Mouse (Mus musculus) kidney, adult 2 months (tissue): Measurements from ENCODE around the gene Sf1. TPM values are rescaled to one million over a fixed set of nuclear protein-coding genes. Genes with fewer than 3 reads are reported as not detected.

ENCODE experiments used
- DNase-seq: peaks from one replicate; pipeline ENCODE4 v3.0.0; 2021
- H3K27ac ChIP-seq: fragments of 200-500 bp; 2 replicates; pipeline ENCODE4 v1.5.1; 2012; ENCODE audit warnings: low read depth, low read length, control low read depth, inconsistent platforms; ENCODE audit not compliant: insufficient read depth
- H3K27me3 ChIP-seq: fragments of 200-500 bp; replicated peaks from 2 replicates; pipeline ENCODE4 v1.6.1; 2012; ENCODE audit warnings: mild to moderate bottlenecking, moderate library complexity, low read length, inconsistent platforms; ENCODE audit not compliant: control insufficient read depth, insufficient read depth
- H3K36me3 ChIP-seq: fragments of 200-500 bp; 2 replicates; pipeline ENCODE4 v1.6.1; 2012; ENCODE audit warnings: mild to moderate bottlenecking, moderate library complexity, low read length, inconsistent platforms; ENCODE audit not compliant: control insufficient read depth, insufficient read depth
- H3K4me1 ChIP-seq: fragments of 200-500 bp; 2 replicates; pipeline ENCODE4 v1.6.1; 2011; ENCODE audit warnings: low read length; ENCODE audit not compliant: control insufficient read depth, insufficient read depth
- H3K4me3 ChIP-seq: fragments of 200-500 bp; 2 replicates; pipeline ENCODE4 v1.5.1; 2011; ENCODE audit warnings: mild to moderate bottlenecking, low read depth, low read length, control low read depth; ENCODE audit not compliant: insufficient read depth
- CTCF ChIP-seq: fragments of 200-500 bp; conservative IDR thresholded peaks from 2 replicates; pipeline ENCODE4 v1.5.1; 2011; ENCODE audit warnings: low read depth, mild to moderate bottlenecking, control low read depth, low read length, moderate library complexity, mixed read lengths; ENCODE audit not compliant: insufficient read depth, insufficient read length
- POLR2A ChIP-seq: fragments of 200-500 bp; IDR thresholded peaks from one replicate; pipeline ENCODE4 v1.6.1; 2011; ENCODE audit warnings: low read depth, low read length, control low read depth
- WGBS: fragments of 180-500 bp; shearing (Covaris S2); methylation state at CpG from one replicate; pipeline ENCODE4 v1.1.7; 2018; 5-methylcytosine and 5-hydroxymethylcytosine counted together
- polyA plus RNA-seq: library from polyadenylated mRNA; depleted of rRNA; stranded (reverse); fragments of >200 nt; gene quantifications from 2 replicates; pipeline ENCODE4 v1.2.3, GENCODE M21; 2012

Gene Sf1
- polyA plus RNA-seq, 1 experiment: 71.3 TPM

- no peak for DNase-seq
- no peak overlapping the region for H3K27ac ChIP-seq
- 48% methylated on average over 11 of the region's 11 CpGs for WGBS
Observed at GRCm38 (mm10) chr19:6384954-6385353, 21.5 kb downstream of the Sf1 start.

GRCm38 (mm10) chr19:6385419-6385818, 21.9 kb downstream of the Sf1 start:
- Histone ChIP-seq H3K36me3 (no peaks in the 10 kb centered on the region), H3K4me3 (peak overlapping the region; percentile 38), H3K4me1 (0 out of 2 replicates have a peak, but pooled peaks cover 3% of the 10 kb centered on the region), H3K27ac (no peak overlapping the region), H3K27me3 (no peaks in the 10 kb centered on the region)
- no peak for TF ChIP-seq CTCF
- no peak for TF ChIP-seq POLR2A
- DNase-seq: no peak
- 76% methylated on average over 5 of the region's 5 CpGs for WGBS

More at GRCm38 (mm10) chr19:6384954-6385353, 21.5 kb downstream of the Sf1 start:
- Histone ChIP-seq H3K4me3 (peak overlapping the region; percentile 38), H3K27me3 (no peaks in the 10 kb centered on the region), H3K36me3 (no peaks in the 10 kb centered on the region), H3K4me1 (0 out of 2 replicates have a peak, but pooled peaks cover 3% of the 10 kb centered on the region)
- TF ChIP-seq CTCF (no peak), POLR2A (no peak)

- WGBS: 91% methylated on average over 7 of the region's 7 CpGs
- Histone ChIP-seq H3K36me3 (no peaks in the 10 kb centered on the region), H3K4me3 (no peak overlapping the region), H3K27me3 (no peaks in the 10 kb centered on the region), H3K4me1 (0 out of 2 replicates have a peak, but pooled peaks cover 3% of the 10 kb centered on the region), H3K27ac (no peak overlapping the region)
- TF ChIP-seq CTCF (no peak), POLR2A (no peak)
- no peak for DNase-seq
Observed at GRCm38 (mm10) chr19:6385821-6386220, 22.3 kb downstream of the Sf1 start.

GRCm38 (mm10) chr19:6386234-6386633, 22.7 kb downstream of the Sf1 start:
- Histone ChIP-seq H3K27ac (no peak overlapping the region), H3K4me1 (0 out of 2 replicates have a peak, but pooled peaks cover 3% of the 10 kb centered on the region), H3K27me3 (no peaks in the 10 kb centered on the region), H3K36me3 (no peaks in the 10 kb centered on the region), H3K4me3 (no peak overlapping the region)
- TF ChIP-seq POLR2A: no peak
- TF ChIP-seq CTCF: no peak
- 77% methylated on average over 9 of the region's 9 CpGs for whole genome bisulfite sequencing
- DNase-seq: no peak

- no peak for DNase-seq
- no peaks in the 10 kb centered on the region for H3K36me3 ChIP-seq
- H3K4me3 ChIP-seq: no peak overlapping the region
- H3K4me1 ChIP-seq: 0 out of 2 replicates have a peak, but pooled peaks cover 3% of the 10 kb centered on the region
- no peaks in the 10 kb centered on the region for H3K27me3 ChIP-seq
- no peak overlapping the region for H3K27ac ChIP-seq
- no peak for TF ChIP-seq CTCF
- TF ChIP-seq POLR2A: no peak
- 79% methylated on average over 13 of the region's 13 CpGs for WGBS
Observed at GRCm38 (mm10) chr19:6388006-6388405, 24.5 kb downstream of the Sf1 start.

GRCm38 (mm10) chr19:6389803-6390202, 26.3 kb downstream of the Sf1 start:
- Histone ChIP-seq H3K4me1 (no peaks in the 10 kb centered on the region), H3K27ac (no peak overlapping the region), H3K27me3 (no peaks in the 10 kb centered on the region), H3K36me3 (no peaks in the 10 kb centered on the region), H3K4me3 (no peak overlapping the region)
- WGBS: 30% methylated on average over 16 of the region's 16 CpGs
- no peak for DNase-seq
- TF ChIP-seq POLR2A: no peak
- no peak for TF ChIP-seq CTCF

- Histone ChIP-seq H3K27ac (no peak overlapping the region), H3K4me1 (no peaks in the 10 kb centered on the region), H3K4me3 (no peak overlapping the region), H3K27me3 (no peaks in the 10 kb centered on the region), H3K36me3 (no peaks in the 10 kb centered on the region)
- 80% methylated on average over 6 of the region's 6 CpGs for WGBS
- DNase-seq: no peak
- TF ChIP-seq CTCF (no peak), POLR2A (no peak)
Observed at GRCm38 (mm10) chr19:6390251-6390650, 26.8 kb downstream of the Sf1 start.
